Mouse (Mus musculus) NIH3T3 (cell line): ENCODE results near the gene Cacnb4.

Source experiments
- DNase-seq: peaks from one replicate; pipeline ENCODE4 v3.0.0-alpha.2; 2012; ENCODE audit warnings: low read depth

The Cacnb4 gene

DNA sequence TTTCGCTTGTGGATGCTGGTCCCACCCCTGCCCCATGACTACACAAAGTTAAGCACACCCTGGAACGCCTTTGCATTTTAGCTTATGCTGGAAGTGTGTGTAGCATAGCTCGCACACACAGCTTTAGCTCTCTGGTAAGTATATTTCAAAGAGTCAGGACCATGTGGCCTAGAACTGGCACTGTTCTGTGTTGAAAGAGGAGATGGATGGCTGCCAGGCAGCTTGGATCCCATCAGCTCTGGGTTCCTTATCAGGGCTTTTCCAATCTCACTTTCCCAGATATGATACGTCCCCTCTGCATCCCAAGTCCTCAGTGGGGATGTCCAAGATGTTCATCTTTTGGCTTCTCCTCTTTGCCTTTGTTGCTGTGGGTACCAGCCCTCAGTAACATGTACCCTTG, 157.9 kb downstream of the Cacnb4 start:
- DNase-seq: no peak

DNA sequence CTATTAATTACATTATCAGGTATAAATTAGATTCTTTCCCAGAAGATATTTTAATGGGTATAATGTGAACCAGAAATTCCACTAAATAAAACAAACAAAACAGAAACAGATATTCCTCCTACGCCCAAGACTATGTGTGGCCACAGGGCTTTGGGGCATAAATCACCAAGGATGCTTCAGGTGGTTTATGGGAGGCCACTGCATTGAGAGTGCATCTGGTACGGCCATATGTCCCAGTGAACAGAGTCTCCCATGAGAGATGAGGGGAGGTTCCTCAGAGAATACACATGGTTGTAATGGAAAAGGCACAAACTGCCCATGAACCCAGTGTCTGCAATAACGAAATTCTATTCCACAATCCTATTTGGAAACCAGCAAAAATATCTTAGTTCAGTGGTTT, 160.1 kb downstream of the Cacnb4 start:
- no peak for DNase-seq

DNA sequence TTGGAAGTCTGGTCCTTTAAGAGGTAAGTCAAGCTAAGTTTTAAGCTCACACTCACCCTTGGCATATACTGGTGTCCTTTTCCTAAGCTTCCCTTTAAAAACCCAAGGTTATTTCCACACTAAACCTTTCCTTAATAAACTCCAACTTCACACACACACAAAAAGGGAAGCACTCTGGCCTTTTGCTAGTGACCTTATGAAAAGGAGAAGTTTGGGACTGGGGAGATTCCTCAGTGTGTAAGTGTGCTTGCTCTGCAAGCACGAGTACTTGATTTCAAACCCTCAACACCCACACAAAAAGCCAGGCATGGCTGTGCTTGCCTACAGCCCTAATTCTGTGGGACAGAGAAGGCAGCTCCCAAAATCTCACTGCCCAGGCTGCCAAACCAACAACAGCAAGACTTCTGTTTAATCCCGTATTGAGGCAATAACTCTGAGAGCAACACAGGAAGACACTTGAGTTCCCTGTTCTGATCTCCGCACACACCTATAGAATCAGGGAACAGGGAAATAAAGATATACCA, 163.7 kb downstream of the Cacnb4 start:
- no peak for DNase-seq

DNA sequence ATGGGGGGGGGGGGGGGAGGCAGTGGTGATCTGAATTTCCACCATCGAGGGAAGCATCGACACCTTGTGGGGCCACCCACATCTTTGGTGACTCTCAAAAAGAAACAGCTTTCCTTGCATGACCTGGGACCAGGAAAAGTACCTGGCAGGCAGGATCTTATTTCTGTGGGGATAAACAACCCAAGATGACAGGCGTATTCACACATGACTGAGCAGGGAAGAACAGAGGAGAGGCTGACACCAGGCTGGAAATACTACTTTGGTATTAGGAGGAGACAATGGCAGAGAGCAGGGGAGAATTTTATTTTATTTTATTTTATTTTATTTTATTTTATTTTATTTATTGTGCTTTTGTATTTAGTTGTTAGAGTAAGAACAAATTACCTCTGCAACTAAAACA, 164.4 kb downstream of the Cacnb4 start:
- no peak for DNase-seq

DNA sequence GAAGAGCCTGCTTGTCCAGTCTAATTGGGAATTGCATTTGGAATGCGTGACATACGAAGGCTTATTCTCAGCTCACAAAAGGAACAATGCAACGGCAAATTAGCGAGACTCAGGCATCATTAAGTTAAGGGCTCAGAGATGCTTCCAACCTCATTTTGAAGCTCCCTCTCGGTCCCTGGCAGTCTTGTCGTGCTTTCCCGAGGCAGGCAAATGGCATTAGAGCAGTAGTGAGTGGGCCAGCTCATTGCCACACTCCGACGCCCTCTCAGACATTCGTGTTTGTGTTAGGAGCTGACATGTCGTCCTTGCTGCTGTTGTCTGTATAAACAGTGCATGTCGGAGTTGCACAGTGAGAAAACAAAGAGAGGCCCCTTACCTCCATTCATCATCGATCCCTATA, 164.8 kb downstream of the Cacnb4 start:
- DNase-seq: no peak

DNA sequence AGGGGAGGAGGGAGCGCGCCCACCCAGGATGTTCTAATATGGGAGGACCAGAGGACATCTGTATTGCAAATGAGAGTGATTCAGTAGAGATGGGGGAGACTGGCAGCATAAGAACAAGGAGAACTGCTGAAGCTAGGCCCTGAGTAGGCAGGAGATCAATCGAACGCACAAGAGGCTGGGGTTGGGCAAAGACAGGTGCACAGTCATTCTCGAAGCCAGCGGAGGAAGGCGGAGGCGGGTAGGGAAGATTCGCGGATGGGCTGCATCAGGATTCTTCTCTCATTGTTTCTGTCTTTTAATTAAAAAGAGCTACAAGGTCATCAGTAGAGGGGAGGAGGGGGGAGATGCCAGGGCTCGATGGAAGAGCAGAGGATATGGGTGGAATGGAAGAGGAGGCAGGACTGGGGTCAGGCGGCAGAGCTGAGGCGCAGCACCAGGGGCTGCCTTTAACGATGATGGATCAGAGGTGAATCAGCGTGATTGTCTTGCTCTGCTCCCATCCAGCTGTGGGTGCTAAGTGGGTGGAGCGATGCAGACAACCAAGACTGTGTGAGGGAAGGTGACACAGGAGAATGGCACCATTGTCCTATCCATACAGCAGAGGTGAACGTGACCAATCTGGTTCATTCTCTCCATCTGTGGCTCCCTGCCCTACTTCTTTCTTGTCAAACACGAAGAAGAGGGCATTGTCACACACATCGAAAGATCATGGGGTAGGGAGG, 166.7 kb downstream of the Cacnb4 start:
- DNase-seq: no peak

DNA sequence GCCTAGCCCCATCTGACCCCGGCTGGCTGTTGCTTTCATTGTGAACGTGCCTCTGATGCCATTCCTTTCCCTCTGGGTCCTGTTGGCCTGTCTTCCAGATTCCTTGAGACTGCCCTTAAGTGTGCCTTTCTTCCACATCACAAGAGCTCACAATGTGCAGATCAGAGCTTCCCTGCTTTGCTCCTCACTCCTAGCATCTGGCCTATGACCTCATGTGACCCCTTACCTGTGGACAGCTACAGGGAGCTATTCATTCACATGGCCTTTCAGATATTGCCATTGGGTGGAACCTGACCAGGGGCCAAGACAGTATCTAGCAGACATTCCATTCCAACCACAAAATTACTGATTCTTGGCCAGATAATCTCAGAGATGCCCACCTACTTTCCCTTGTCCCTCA, 171.5 kb downstream of the Cacnb4 start:
- no peak for DNase-seq

DNA sequence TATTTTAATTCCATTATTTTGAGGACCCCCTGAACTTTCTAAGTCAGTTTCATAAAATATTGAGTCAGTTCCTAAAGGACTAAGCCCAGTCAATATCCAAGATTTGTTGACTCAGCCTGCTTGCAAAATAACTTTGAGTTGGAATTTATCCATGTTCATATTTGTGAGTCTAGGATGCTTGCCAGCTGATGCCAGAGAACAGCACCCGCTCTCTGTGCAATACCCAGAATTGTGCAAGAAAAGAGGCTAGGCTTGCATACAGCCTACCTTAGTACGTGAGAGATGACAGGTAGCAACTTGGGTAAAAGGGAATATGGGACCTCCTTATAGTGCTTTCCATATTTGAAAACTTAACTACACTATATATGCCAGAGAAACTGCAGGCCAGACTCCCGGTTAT, 171.9 kb downstream of the Cacnb4 start:
- peak; percentile 79 for DNase-seq

DNA sequence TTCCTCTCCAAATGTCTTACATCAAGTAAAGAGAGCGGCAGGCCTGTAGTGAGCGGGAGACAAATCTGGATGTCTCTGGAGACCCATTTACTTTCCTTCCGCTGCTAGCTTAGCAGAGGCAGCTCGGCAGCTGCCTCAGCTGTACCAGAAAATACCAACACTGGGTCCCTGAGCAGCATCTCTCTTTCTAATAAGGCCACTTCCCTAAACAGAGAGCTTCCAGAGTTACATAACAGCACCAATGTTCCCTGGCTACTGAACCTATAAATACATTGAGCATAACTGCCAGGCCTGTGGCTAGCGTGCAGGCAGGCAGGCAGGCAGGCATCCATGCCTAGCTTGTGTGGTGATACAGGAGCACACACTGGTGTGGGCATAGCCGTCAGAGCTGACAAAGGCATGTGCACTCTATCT, 176.8 kb downstream of the Cacnb4 start:
- DNase-seq: no peak

DNA sequence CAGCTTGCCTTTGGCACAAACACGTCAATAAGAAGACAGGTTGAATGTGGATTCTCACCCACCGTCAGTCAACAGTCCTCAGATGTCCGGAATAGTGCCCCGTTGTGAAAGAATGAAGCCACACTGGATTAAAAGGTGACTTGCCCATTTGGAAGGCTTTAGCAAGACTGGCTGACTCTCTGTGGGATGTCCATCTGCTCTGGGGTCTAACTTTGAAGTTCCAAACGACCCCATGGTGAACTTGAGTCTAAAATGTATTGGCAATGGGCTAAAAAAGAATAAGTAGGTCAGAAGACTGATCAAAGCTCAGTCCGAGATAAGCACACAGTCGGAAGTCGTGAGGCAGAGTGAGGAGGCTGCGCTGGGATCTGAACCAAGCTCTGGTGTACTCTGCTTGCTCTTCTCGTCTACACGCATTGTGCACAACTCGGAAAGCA, 177.5 kb downstream of the Cacnb4 start:
- DNase-seq: no peak

DNA sequence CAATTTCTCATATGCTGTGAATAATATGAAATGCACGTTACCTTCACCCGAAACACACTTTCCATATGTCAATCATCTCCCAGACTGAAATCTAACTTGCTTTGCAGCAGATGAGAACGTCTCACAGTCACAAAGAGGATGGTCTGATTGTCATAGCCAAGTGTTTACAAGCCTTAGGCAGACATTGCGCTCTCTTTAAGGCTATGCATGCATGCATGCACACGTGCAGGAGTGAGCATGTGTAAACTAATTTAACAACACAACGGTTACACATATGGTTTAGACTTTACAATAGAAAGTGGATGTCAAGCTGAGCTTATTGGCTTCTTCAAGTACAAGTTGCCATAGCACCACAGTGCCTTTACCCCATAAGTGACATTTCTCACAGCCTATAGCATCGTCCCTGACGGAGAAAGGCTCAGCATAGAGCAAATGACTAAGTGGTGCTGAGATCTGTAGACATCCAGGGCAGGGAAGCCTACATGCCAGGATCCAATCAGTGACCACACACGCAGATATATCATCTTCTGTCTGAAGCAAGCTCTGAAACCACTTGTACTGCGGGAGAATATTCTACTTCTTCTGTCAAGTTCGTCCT, 181.4 kb downstream of the Cacnb4 start:
- DNase-seq: no peak

DNA sequence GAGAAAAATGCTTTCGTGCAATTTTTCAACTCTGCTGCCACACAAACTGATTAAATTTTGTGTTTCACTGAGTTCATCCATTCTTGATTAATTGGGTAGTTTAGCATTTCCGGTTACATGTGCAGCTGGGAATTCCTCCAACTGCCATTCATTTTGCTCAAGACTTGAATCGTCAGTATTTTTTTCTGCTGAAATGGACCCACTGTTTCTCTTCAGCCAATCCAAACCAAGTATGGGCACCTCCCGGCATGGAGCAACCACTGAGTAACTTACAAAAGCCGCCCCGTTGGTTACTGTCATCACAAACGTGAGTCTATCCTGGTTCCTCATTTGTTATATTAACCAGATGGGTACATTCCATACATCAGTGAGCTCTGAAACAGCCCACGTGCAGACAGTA, 182.4 kb downstream of the Cacnb4 start:
- no peak for DNase-seq

DNA sequence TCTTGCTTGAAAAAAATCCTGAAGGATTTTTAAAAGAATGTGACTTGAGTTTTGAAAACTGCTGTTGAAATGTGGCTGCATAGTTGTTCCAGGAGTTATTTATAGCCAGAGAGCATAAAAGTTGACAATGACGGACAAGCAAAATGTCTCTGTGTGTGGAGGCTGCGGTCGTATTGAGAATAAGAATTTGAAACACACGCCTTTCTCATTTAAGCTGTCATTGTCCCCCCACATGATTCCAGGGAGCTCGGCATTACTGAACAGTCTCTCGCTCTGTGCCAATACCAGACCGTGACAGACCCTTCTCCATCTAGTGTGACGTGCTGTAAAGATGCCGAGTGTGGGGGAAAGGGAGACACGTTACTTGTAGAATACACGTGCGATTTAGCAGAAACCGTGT, 183.8 kb downstream of the Cacnb4 start:
- no peak for DNase-seq

DNA sequence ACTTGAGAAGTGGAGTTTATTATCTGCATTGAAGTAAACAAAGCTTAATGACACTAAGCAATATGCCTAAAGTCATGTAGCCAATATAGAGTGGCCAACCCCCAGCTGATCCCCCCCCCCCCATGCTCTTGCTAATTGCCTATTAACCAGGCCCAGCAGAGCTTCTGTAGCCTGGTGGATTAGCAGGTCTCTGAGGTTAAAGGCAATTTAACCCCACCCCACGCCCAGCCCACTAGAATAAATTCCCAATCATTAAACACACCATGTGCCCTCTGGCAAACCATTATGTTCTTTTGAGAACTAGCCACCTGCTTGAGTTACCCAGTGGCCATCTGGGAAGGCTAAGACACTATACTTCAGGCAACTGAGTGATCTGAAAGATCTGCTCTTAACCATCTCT, 186.8 kb downstream of the Cacnb4 start:
- DNase-seq: no peak

DNA sequence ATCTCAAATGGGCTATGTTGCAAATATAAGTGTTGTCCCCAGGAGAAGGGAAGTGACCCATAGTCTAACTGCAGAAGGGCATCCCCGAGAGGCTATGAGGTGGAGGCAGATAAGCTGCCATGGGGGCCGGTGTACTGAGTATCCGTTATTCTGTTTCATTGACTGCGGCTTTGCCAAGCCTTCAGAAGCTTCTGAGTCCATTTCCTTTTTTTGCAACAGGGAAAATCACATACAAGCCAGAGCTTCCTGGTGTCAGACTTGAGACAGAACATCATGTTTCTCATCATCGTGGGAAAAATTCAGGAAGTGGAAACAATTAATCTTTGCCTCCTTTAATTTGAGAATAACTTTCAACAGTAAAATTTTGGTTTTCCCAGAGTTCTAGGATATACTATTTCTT, 193.1 kb downstream of the Cacnb4 start:
- DNase-seq: no peak

DNA sequence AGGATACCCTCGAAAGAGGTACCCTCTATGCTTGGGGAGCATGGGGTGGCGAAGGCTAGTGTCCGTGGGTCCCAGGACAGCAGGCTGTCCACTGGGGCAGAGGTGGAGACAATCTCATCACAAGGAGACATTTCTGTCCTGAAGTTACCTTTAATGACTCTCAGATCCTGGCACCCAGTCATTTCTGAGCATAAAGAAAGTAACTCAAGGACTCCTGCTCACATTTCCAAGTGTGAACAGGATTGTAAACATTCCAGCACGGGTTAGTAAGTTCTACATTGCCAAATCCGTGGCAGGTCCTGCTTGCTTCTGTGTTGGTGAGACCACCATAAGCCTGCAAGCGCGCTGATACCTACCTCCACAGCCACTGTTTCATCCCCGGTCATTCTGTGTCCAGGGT, 196.2 kb downstream of the Cacnb4 start:
- DNase-seq: no peak

DNA sequence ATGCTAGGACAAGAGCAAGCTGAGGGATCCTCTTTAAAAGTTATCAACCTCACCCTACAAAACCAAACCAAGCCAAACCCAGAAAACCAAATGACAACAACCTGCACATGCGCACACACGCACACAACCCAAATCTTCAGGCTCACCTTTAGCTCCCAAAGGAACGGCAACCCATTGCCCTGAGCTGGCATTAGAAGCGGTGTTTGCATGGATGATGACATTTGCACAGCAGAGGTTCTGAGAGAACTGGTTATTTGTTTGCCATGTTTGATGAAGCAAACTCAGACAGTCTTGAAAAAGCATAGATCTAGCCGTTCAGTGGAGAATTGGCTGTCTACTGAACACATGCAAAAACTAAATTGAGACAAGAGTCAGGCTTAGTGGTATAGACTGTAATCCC, 198.1 kb downstream of the Cacnb4 start:
- no peak for DNase-seq

DNA sequence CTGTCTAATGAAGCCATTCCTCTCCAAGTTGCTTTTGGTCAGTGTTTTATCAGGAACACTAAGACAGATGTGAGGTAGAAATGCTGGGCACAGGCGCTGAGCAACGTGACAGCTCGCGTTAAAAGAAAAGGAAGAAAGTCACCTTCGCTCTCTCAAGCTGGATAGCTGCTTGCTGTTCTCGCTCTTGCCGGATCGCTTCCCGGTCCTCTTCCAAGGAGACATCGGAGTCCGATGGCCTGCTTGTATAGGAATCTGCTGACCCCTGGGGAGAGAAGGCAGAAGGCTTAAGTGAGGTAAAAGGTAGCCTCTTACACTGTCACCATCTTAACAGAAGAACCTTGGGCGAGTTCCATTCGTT, 199.1 kb downstream of the Cacnb4 start:
- no peak for DNase-seq

DNA sequence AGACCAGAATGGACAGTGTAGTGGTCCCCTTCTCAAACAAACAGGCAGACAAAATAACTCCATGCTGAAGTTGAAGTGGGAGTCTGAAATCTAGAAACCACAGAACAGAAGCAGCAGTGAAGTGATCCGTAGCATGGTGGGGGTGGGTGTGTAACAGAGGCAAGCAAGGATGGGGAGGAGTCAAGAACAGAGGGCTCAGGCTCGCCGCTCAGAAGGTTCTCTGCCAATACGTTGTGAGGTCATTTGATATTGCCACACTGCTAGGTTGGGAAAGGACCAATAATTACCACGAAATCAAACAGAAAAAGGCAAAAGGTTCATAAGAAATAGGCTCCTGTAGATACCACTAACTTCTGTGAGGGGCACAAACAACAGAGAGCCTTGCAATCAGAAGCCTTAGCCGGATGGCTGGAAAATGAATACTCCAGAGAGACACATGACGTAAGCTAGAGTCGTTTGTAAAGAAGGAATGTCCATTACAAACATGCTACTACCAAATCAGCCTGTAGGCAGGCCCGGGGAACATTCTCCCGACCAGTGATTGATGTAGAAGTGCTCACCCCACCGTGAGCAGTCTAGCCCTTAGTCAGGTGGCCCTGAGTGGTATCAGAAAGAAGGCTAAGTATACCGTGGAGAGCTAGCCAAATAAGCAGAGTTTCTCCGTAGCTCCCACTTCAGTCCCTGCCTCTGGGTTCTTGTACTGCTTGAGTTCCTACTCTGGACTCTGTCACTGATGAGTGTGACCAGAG, 199.7 kb downstream of the Cacnb4 start:
- DNase-seq: peak; percentile 5

DNA sequence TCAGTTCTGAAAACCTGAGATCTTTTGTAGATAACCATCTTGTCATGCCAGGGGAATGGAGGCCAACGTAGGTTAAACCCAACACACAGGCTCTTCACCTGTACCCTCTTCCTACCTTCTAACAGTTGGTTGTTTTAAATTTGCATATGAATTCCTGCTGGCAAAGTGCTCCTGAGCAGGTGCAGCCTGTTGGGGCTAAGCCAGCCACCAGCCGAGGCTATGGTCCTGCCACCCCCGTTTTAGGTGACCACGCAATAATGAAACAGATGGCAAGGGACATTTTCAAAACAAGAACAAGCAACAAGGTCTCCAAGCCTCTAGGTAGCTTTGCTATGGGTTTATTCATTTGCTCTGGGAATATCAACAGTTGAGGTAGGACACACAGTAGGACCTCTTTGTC, 200.8 kb downstream of the Cacnb4 start:
- DNase-seq: no peak

DNA sequence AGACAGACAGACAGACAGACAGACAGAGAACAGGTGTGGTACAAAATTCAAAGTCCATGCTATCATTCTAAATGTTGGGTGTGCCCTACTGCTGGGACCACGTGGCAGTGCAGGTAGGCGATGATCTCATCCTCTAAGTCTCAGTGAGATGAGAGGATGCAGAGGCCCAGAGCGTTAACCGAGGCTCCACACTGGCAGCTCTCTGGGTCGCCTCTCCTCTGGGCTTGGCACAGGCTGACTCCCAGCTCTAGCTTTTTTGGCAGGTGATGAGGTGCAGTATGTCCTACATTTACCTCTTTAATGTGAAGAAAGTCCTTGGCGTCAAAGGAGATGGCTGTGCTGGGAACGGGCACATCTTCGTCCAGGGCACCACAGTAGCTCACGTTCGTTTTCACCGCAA, 202.1 kb downstream of the Cacnb4 start:
- no peak for DNase-seq

DNA sequence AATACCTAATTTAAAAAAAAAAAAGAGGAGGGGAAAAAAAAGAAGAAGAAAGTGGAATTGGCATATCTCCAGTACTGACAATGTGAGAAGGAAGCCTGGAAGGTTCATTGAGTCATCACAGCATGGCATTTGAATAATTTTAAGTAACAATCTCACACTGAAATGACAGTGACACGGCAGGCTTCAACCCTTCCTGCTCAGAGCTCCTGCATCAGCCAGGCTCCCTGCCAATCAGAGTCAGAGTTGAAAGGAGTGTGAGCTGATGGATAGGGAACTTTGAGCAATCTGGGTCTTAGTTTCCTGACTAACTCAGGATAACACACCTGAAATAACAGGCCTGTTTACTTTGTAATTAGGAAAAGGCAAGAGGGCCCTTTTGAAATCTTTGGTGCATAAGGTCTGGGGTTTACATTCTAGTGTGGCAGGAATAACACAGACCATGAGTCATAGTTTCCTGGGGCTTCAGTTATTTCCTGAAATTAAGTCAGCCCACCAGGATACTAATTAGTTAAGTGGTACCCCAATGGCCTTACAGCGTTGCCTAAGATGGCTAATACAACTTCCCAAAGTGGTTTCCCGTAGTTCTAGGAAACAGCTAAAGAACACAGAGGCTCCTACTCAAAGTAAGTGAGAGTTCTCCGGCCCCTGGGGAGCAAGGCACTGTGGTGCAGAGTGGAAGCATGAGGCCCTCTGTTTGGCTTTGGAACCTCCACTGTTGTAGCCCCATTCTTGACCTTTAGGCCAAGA, 204.9 kb downstream of the Cacnb4 start:
- peak; percentile 23 for DNase-seq
